Mouse (Mus musculus) MEL (cell line): Measurements from ENCODE around the gene Brsk1. TPM values are rescaled to one million over a fixed set of nuclear protein-coding genes. Genes with fewer than 3 reads are reported as not detected.

Source experiments
- DNase-seq: peaks from one replicate; pipeline ENCODE4 v3.0.0; 2011; ENCODE audit warnings: low read depth, low spot score
- H3K27ac ChIP-seq: 2 replicates; pipeline ENCODE4 v1.5.1; 2012; ENCODE audit warnings: low read depth, mild to moderate bottlenecking, control low read depth, low read length, moderate library complexity; ENCODE audit not compliant: control insufficient read depth
- H3K27me3 ChIP-seq, 2 experiments: fragments of 150-350 bp in 1 of 2; sonication (generic) in 1 of 2; 2 replicates each; pipeline ENCODE4 v1.6.1; 2012; ENCODE audit warnings: low read length in 2 of 2, mild to moderate bottlenecking in 2 of 2, improper control_type of control experiment in 1 of 2, moderate library complexity in 1 of 2; ENCODE audit not compliant: insufficient read depth in 2 of 2, control insufficient read depth in 1 of 2
- H3K36me3 ChIP-seq, 2 experiments: 2 replicates each; pipeline ENCODE4 v1.6.1; 2012 to 2014; ENCODE audit warnings: low read length in 2 of 2, improper control_type of control experiment in 1 of 2, inconsistent platforms in 1 of 2, mild to moderate bottlenecking in 1 of 2; ENCODE audit not compliant: insufficient read depth in 2 of 2, control insufficient read depth in 1 of 2
- H3K4me1 ChIP-seq, 2 experiments: fragments of 150-350 bp in 1 of 2; sonication (generic) in 1 of 2; 2 replicates each; pipeline ENCODE4 v1.6.1; 2012; ENCODE audit warnings: low read length in 2 of 2, improper control_type of control experiment in 1 of 2, mild to moderate bottlenecking in 1 of 2; ENCODE audit not compliant: insufficient read depth in 2 of 2, control insufficient read depth in 1 of 2
- H3K4me3 ChIP-seq, 2 experiments: fragments of 150-350 bp in 1 of 2; sonication (generic) in 1 of 2; 2 replicates each; pipeline ENCODE4 v1.5.1; 2012; ENCODE audit warnings: low read depth in 2 of 2, low read length in 2 of 2, mild to moderate bottlenecking in 2 of 2, moderate library complexity in 2 of 2, control low read depth in 1 of 2, improper control_type of control experiment in 1 of 2; ENCODE audit not compliant: control insufficient read depth in 1 of 2, insufficient read depth in 1 of 2
- H3K79me2 ChIP-seq: 2 replicates; pipeline ENCODE4 v1.6.1; 2012; ENCODE audit warnings: mild to moderate bottlenecking, low read length, moderate library complexity; ENCODE audit not compliant: control insufficient read depth, poor library complexity, insufficient read depth
- H3K9ac ChIP-seq: 2 replicates; pipeline ENCODE4 v1.6.1; 2012; ENCODE audit warnings: low read depth, mild to moderate bottlenecking, control low read depth, low read length, moderate library complexity; ENCODE audit not compliant: control insufficient read depth, poor library complexity, severe bottlenecking
- H3K9me3 ChIP-seq: fragments of 150-350 bp; sonication (generic); replicated peaks from 2 replicates; pipeline ENCODE4 v1.6.1; 2012; ENCODE audit warnings: mild to moderate bottlenecking, low read length, improper control_type of control experiment, moderate library complexity; ENCODE audit not compliant: insufficient read depth
- CHD1 ChIP-seq: IDR thresholded peaks from 2 replicates; pipeline ENCODE4 v1.6.1; 2012; ENCODE audit warnings: low read depth, mild to moderate bottlenecking, inconsistent platforms, low read length, improper control_type of control experiment
- CHD2 ChIP-seq: IDR thresholded peaks from 2 replicates; pipeline ENCODE4 v1.6.1; 2011; ENCODE audit warnings: low read length, improper control_type of control experiment
- CTCF ChIP-seq, 3 experiments: IDR thresholded peaks in 2 of 3; conservative IDR thresholded peaks in 1 of 3; 2 replicates each; pipeline ENCODE4 v1.5.1; 2011 to 2012; ENCODE audit warnings: low read length in 3 of 3, low read depth in 2 of 3, mild to moderate bottlenecking in 2 of 3, improper control_type of control experiment in 1 of 3, inconsistent platforms in 1 of 3, mixed read lengths in 1 of 3, moderate library complexity in 1 of 3; ENCODE audit not compliant: control insufficient read depth in 1 of 3, insufficient read depth in 1 of 3, poor library complexity in 1 of 3, severe bottlenecking in 1 of 3
- ETS1 ChIP-seq: IDR thresholded peaks from 2 replicates; pipeline ENCODE4 v1.6.1; 2012; ENCODE audit warnings: low read depth, mild to moderate bottlenecking, inconsistent platforms, low read length, improper control_type of control experiment, moderate library complexity
- GATA1 ChIP-seq: IDR thresholded peaks from 2 replicates; pipeline ENCODE4 v1.6.1; 2011; ENCODE audit warnings: low read depth, low read length, improper control_type of control experiment
- JUND ChIP-seq: IDR thresholded peaks from 2 replicates; pipeline ENCODE4 v1.6.1; 2011; ENCODE audit warnings: low read depth, mild to moderate bottlenecking, improper control_type of control experiment, low read length
- MAFK ChIP-seq: IDR thresholded peaks from 2 replicates; pipeline ENCODE4 v1.6.1; 2011; ENCODE audit warnings: low read depth, mild to moderate bottlenecking, low read length, improper control_type of control experiment, borderline replicate concordance
- MAX ChIP-seq: IDR thresholded peaks from 2 replicates; pipeline ENCODE4 v1.6.1; 2011; ENCODE audit warnings: low read length, improper control_type of control experiment
- MEF2A ChIP-seq: IDR thresholded peaks from 2 replicates; pipeline ENCODE4 v1.6.1; 2014; ENCODE audit warnings: low read depth, mild to moderate bottlenecking, inconsistent platforms, low read length, improper control_type of control experiment; ENCODE audit not compliant: poor library complexity, insufficient replicate concordance, severe bottlenecking; ENCODE audit errors: extremely low read depth
- MYC ChIP-seq: IDR thresholded peaks from 2 replicates; pipeline ENCODE4 v1.6.1; 2011; ENCODE audit warnings: low read depth, mild to moderate bottlenecking, low read length, improper control_type of control experiment, moderate library complexity
- POLR2A ChIP-seq, 2 experiments: IDR thresholded peaks; 2 replicates each; pipeline ENCODE4 v1.6.1; 2011 to 2012; ENCODE audit warnings: low read length in 2 of 2, mild to moderate bottlenecking in 2 of 2, control low read depth in 1 of 2, improper control_type of control experiment in 1 of 2, low read depth in 1 of 2, moderate library complexity in 1 of 2; ENCODE audit not compliant: control insufficient read depth in 1 of 2, insufficient read depth in 1 of 2, poor library complexity in 1 of 2
- RAD21 ChIP-seq: IDR thresholded peaks from 2 replicates; pipeline ENCODE4 v1.6.1; 2011; ENCODE audit warnings: mild to moderate bottlenecking, low read depth, low read length, improper control_type of control experiment
- RCOR1 ChIP-seq: IDR thresholded peaks from 2 replicates; pipeline ENCODE4 v1.6.1; 2012; ENCODE audit warnings: low read depth, mild to moderate bottlenecking, inconsistent platforms, low read length, improper control_type of control experiment
- SIN3A ChIP-seq: IDR thresholded peaks from 2 replicates; pipeline ENCODE4 v1.6.1; 2012; ENCODE audit warnings: low read length, improper control_type of control experiment, inconsistent platforms
- UBTF ChIP-seq: IDR thresholded peaks from 2 replicates; pipeline ENCODE4 v1.6.1; 2012; ENCODE audit warnings: low read depth, mild to moderate bottlenecking, inconsistent platforms, low read length, improper control_type of control experiment, moderate library complexity, borderline replicate concordance; ENCODE audit not compliant: insufficient read depth
- USF1 ChIP-seq: IDR thresholded peaks from 2 replicates; pipeline ENCODE4 v1.6.1; 2014; ENCODE audit warnings: low read depth, mild to moderate bottlenecking, inconsistent platforms, low read length, improper control_type of control experiment, moderate library complexity
- ZKSCAN1 ChIP-seq: IDR thresholded peaks from 2 replicates; pipeline ENCODE4 v1.6.1; 2012; ENCODE audit warnings: low read depth, mild to moderate bottlenecking, inconsistent platforms, low read length, improper control_type of control experiment, moderate library complexity
- ZNF384 ChIP-seq: IDR thresholded peaks from 2 replicates; pipeline ENCODE4 v1.6.1; 2012; ENCODE audit warnings: low read depth, mild to moderate bottlenecking, inconsistent platforms, low read length, improper control_type of control experiment
- polyA plus RNA-seq, 2 experiments: library from polyadenylated mRNA; stranded (reverse) in 1 of 2; unstranded in 1 of 2; fragments of >175 nt in 1 of 2; fragments of >200 nt in 1 of 2; gene quantifications; 2 replicates each; pipeline versions ENCODE4 v1.2.1 to v1.2.4; 2012; ENCODE audit warnings: low replicate concordance in 2 of 2, low read depth in 1 of 2; ENCODE audit not compliant: insufficient read length in 2 of 2, insufficient read depth in 1 of 2, missing spikeins in 1 of 2
- total RNA-seq: library from RNA; depleted of rRNA; stranded (reverse); fragments of 300-350 nt; gene quantifications from 2 replicates; pipeline ENCODE4 v1.2.3, GENCODE M21; 2012

Brsk1 gene
- total and polyA plus RNA-seq, 3 experiments, result 0.06 TPM; not detected in 2

GRCm38 (mm10) chr7:4683307-4683706 lies 7.1 kb upstream of the Brsk1 start:
- Histone ChIP-seq H3K27me3 (no peaks in the 10 kb centered on the region), H3K9ac (no peak overlapping the region), H3K9me3 (no peaks in the 10 kb centered on the region), H3K4me1 (peaks cover 4 to 7% of the 10 kb centered on the region in 2 experiments), H3K27ac (no peak overlapping the region), H3K79me2 (peaks cover 5% of the 10 kb centered on the region; the same call in 1 of the 2 replicates), H3K4me3 (no peak overlapping the region), H3K36me3 (peaks cover 0 to 10% of the 10 kb centered on the region in 2 experiments; a peak in 3 of 4 replicates)
- peak; percentile 16 for DNase-seq
- TF ChIP-seq ZNF384 (peak; percentile 43; the same call in 1 of the 2 replicates), ZKSCAN1 (no peak), RCOR1 (0 out of 2 replicates have a peak, but pooled peaks have one; percentile 20)
- TF ChIP-seq, all 39 proteins: peak for 2

DNA sequence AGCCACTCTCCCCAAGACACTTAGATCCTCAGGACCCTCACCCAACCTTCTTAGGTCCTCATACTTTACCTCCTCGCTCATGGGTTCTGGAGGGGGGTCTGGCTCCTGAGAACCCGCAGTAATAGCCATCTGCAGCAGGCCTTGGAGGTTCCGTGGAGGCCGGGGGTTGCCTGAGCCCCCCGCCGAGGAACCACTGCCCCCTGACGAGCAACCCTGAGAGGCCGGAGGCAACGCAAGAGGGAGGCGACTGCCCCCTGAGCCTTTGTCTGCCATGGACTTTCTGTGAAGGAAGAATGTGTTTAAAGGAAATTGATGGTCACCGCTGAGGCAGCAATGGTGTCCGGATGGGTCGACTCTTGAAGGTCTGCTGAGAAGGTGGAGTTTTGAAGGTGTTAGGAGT lies 6.2 kb upstream of the Brsk1 start:
- Histone ChIP-seq H3K36me3 (peaks cover 0 to 10% of the 10 kb centered on the region in 2 experiments; a peak in 3 of 4 replicates), H3K4me3 (peak overlapping the region; percentile 79 to 96), H3K9ac (peak overlapping the region; percentile 72), H3K4me1 (peaks cover 4 to 7% of the 10 kb centered on the region in 2 experiments)
- TF ChIP-seq MYC (no peak), RCOR1 (no peak), UBTF (no peak), POLR2A (IDR thresholded peaks at IDR 0.05; ENCODE audit: control insufficient read depth in 1 of 2, insufficient read depth in 1 of 2, low read depth in 1 of 2, low read length in 2 of 2, poor library complexity in 1 of 2) (no peak), CTCF (IDR thresholded peaks at IDR 0.05 in 2 of 3, conservative IDR thresholded peaks at IDR 0.05 in 1 of 3; ENCODE audit: control insufficient read depth in 1 of 3, insufficient read depth in 1 of 3, low read depth in 2 of 3, low read length in 3 of 3, poor library complexity in 1 of 3, severe bottlenecking in 1 of 3) (no peak), JUND (no peak), ZKSCAN1 (no peak), USF1 (no peak), MEF2A (no peak), MAX (no peak), ETS1 (no peak), CHD2 (no peak), MAFK (no peak), RAD21 (no peak), SIN3A (no peak), CHD1 (no peak), GATA1 (no peak)
- TF ChIP-seq, all 39 proteins: peak for 0
- no peak for DNase-seq
- Histone ChIP-seq H3K27me3 (no peaks in the 10 kb centered on the region), H3K79me2 (peaks cover 5% of the 10 kb centered on the region; the same call in 1 of the 2 replicates), H3K9me3 (no peaks in the 10 kb centered on the region), H3K27ac (no peak overlapping the region)
